Mouse (Mus musculus) adrenal gland, adult 10 weeks (tissue): ENCODE results near the gene Mien1. TPM values are rescaled to one million over a fixed set of nuclear protein-coding genes. Genes with fewer than 3 reads are reported as not detected.

Experiments used
- polyA plus RNA-seq: library from polyadenylated mRNA; stranded (reverse); fragments of 350-450 nt; fragmentation: Illumina TruSeq; extraction: RNeasy Lipid Tissue Mini Kit (QIAGEN cat#74804); gene quantifications from one replicate; pipeline ENCODE4 v1.2.3, GENCODE M21; 2014; ENCODE audit warnings: low read depth, low replicate concordance

Gene Mien1
- polyA plus RNA-seq = 46.0 TPM

GRCm38 (mm10) chr11:98438331-98439158 lies at the start of gene Mien1:
TSS of gene Mien1 (minus strand) at chr11:98438991.

GRCm38 (mm10) chr11:98446213-98446561 lies 7.4 kb upstream of the Mien1 start, which contains the start of gene Grb7:
TSS of gene Grb7 (plus strand) at chr11:98446394.

GRCm38 (mm10) chr11:98412273-98412796 lies 26.5 kb downstream of the Mien1 start, which contains the start of gene Erbb2:
TSS of gene Erbb2 (plus strand) at chr11:98412470.

GRCm38 (mm10) chr11:98400161-98400726 lies 38.5 kb downstream of the Mien1 start, which contains the start of gene Pgap3:
TSS of gene Pgap3 (minus strand) at chr11:98400490.

Other genes with a start within 250 kb of the Mien1 start
- 59.5 TPM for gene Med1, start 245.7 kb downstream of the Mien1 start, polyA plus RNA-seq
- 40.4 TPM for gene Cdk12, start 235.9 kb downstream of the Mien1 start, polyA plus RNA-seq
- gene Neurod2, start 109.3 kb downstream of the Mien1 start, polyA plus RNA-seq = not detected
- not detected for gene Ppp1r1b, start 90.6 kb downstream of the Mien1 start, polyA plus RNA-seq
- gene Stard3, start 80.6 kb downstream of the Mien1 start, polyA plus RNA-seq = 1.4 TPM
- gene Tcap, start 55.2 kb downstream of the Mien1 start, polyA plus RNA-seq = not detected
- gene Pnmt, start 52.5 kb downstream of the Mien1 start, polyA plus RNA-seq = not detected
- 0.35 TPM for gene Pgap3, start 38.5 kb downstream of the Mien1 start, polyA plus RNA-seq
- gene Erbb2, start 26.5 kb downstream of the Mien1 start, polyA plus RNA-seq = 0.23 TPM
- gene Grb7, start 7.4 kb upstream of the Mien1 start, polyA plus RNA-seq = not detected
- gene Ikzf3, start 107.0 kb upstream of the Mien1 start, polyA plus RNA-seq = 0.52 TPM
- not detected for gene Zpbp2, start 112.1 kb upstream of the Mien1 start, polyA plus RNA-seq
- 19.8 TPM for gene Ormdl3, start 148.4 kb upstream of the Mien1 start, polyA plus RNA-seq
- gene Lrrc3c, start 159.3 kb upstream of the Mien1 start, polyA plus RNA-seq = not detected
- gene Gm12355, start 186.7 kb upstream of the Mien1 start, polyA plus RNA-seq = 0.64 TPM
- not detected for gene Gsdma3, start 187.4 kb upstream of the Mien1 start, polyA plus RNA-seq
- gene Gsdma2, start 207.8 kb upstream of the Mien1 start, polyA plus RNA-seq = not detected
- gene Gsdma, start 225.4 kb upstream of the Mien1 start, polyA plus RNA-seq = not detected
- 17.7 TPM for gene Psmd3, start 243.6 kb upstream of the Mien1 start, polyA plus RNA-seq